Mouse (Mus musculus) limb, embryonic 15.5 days (tissue): ENCODE measurements around the gene Aamdc. TPM values are rescaled to one million over a fixed set of nuclear protein-coding genes. Genes with fewer than 3 reads are reported as not detected.
A peak's percentile ranks its signal among the peaks of the same experiment; 100 is the strongest.

Source experiments
- ATAC-seq: fragments of 200-750 bp; cut with Nextera tagmentation; 2 replicates; pipeline ENCODE4 v1.8.0; 2017; ENCODE audit warnings: low read depth, moderate TSS enrichment; ENCODE audit not compliant: insufficient number of reproducible peaks, low FRiP score, low TSS enrichment
- H3K27ac ChIP-seq: fragments of 300-500 bp; sonication (generic); 2 replicates; pipeline ENCODE4 v1.5.1; 2015; ENCODE audit warnings: moderate library complexity, mild to moderate bottlenecking, inconsistent platforms
- H3K27me3 ChIP-seq: fragments of 300-500 bp; sonication (generic); 2 replicates; pipeline ENCODE4 v1.6.1; 2015; ENCODE audit warnings: inconsistent platforms
- H3K36me3 ChIP-seq: fragments of 300-500 bp; sonication (generic); 2 replicates; pipeline ENCODE4 v1.6.1; 2015; ENCODE audit warnings: inconsistent platforms
- H3K4me1 ChIP-seq: fragments of 300-500 bp; sonication (generic); 2 replicates; pipeline ENCODE4 v1.6.1; 2015; ENCODE audit warnings: inconsistent platforms
- H3K4me2 ChIP-seq: fragments of 300-500 bp; sonication (generic); 2 replicates; pipeline ENCODE4 v1.6.1; 2015; ENCODE audit warnings: mild to moderate bottlenecking, inconsistent platforms
- H3K4me3 ChIP-seq: fragments of 300-500 bp; sonication (generic); 2 replicates; pipeline ENCODE4 v1.5.1; 2015; ENCODE audit warnings: mild to moderate bottlenecking, inconsistent platforms
- H3K9ac ChIP-seq: fragments of 300-500 bp; sonication (generic); 2 replicates; pipeline ENCODE4 v1.6.1; 2015; ENCODE audit warnings: inconsistent platforms
- H3K9me3 ChIP-seq: fragments of 300-500 bp; sonication (generic); 2 replicates; pipeline ENCODE4 v1.6.1; 2016; ENCODE audit warnings: inconsistent platforms
- WGBS: fragments of 180-500 bp; shearing (Covaris S2); methylation state at CpG from one replicate; pipeline ENCODE4 v1.1.7; 2015; 5-methylcytosine and 5-hydroxymethylcytosine counted together
- polyA plus RNA-seq: library from polyadenylated mRNA; unstranded; fragments of >200 nt; fragmentation: Nextera tagmentation; extraction: Ambion mirVana; gene quantifications from 2 replicates; pipeline ENCODE4 v1.2.1, GENCODE M21; 2015

Gene Aamdc
- 72.2 and 97.0 TPM in 2 replicates for polyA plus RNA-seq

DNA sequence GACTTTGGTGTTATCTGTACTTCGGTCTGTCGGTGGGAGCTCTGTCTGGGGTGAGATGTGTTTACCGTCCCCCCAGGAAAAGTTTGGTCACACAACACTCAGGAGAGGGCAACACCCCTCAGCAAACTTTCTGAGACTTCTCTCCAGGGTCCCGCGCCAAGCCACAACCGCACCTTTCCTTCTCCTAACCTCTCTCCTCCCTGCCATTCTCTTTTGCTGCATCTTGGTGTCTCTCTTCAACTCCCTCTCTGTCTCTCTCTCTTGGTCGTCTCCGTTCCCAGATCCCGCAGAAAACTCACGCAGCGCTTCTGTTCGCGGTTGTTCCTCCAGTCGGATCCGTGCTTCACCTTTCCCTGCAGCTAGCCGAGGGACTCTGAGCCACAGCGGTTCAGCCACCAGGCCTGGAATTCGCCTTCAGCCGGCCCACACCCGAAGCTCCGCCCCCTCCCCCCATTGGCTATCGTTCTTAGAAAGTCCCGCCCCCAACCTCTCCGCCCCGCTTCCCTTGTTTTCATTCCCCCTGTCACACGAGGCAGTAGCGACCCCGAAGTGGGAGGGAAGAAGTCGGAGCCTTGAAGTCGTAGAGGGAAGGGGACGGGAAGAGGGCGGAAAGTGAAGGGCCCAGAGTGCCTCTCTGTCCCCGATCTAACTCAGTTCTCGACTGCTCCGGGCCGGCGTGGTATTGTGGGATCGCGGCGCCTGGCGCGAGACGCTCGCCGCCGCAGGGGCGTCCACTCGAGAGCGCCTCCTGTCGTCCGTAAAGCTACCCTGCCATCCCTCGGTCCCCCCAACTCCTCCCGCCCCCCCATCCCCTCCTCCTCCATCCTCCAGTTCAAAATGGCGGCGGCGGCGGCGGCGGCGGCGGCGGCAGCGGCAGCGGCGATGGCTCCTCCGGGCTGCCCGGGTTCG is at the start of gene Aamdc, which contains the start of gene Rsf1:
TSS of gene Aamdc (minus strand) at position 431 of the 909 bp plus-strand sequence.
TSS of gene Rsf1 (plus strand) at position 823 of the 909 bp plus-strand sequence.
- peak within 1 kb of the TSS; percentile 98 for H3K27ac ChIP-seq
- H3K9me3 ChIP-seq: no peaks in the 10 kb centered on the region
- peak within 1 kb of the TSS; percentile 63 for H3K4me2 ChIP-seq
- peak within 1 kb of the TSS; percentile 100 for H3K4me3 ChIP-seq
- ATAC-seq: peak; percentile 99
- H3K36me3 ChIP-seq: peaks cover 1% of the 10 kb centered on the region; the same call in 1 of the 2 replicates
- H3K4me1 ChIP-seq: peaks cover 9% of the 10 kb centered on the region; the same call in 1 of the 2 replicates
- WGBS: under 1% methylated on average over 57 of the region's 68 CpGs
- peak within 1 kb of the TSS; percentile 99 for H3K9ac ChIP-seq
- no peaks in the 10 kb centered on the region for H3K27me3 ChIP-seq

DNA sequence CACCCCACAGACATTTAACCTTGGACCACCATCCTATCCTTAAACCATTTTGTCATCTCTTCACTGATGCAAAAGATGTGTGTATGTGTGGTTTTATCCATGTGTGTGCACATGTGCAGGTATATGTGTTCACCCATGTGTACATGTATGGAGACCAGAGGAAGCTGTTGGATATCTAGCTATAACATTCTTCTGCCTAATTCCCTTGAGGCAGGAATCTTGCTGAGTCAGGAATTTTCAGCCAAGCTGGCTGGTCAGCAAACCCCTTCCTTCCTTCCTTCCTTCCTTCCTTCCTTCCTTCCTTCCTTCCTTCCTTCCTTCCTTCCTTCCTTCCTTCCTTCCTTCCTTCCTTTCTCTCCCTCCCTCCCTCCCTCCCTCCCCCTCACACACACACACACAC is 44.1 kb upstream of the Aamdc start:
- no peak overlapping the region for H3K4me3 ChIP-seq
- H3K4me1 ChIP-seq: no peaks in the 10 kb centered on the region
- H3K27me3 ChIP-seq: no peaks in the 10 kb centered on the region
- H3K9ac ChIP-seq: no peak overlapping the region
- no peak for ATAC-seq
- no peak overlapping the region for H3K4me2 ChIP-seq
- no peak overlapping the region for H3K27ac ChIP-seq
- peaks cover 2% of the 10 kb centered on the region for H3K36me3 ChIP-seq
- no peaks in the 10 kb centered on the region for H3K9me3 ChIP-seq

DNA sequence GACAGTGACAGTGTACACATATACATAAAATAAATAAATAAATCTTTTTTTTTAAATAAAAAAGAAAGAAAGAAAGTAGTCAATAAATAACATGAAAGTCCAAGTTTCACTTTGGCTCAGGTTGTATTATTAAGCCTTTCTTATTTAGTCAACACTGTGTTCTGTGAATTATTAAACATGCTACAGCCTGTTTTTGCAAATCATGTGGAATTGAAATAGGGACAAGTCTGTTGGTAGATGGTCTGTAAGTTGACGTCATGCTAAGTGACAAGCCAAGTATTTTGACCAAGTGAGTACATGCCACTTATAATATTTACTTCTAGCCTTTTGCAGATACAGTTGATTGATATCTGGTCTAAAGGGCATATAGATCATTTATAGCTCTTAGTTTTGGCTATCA is 43.4 kb upstream of the Aamdc start:
- H3K4me1 ChIP-seq: no peaks in the 10 kb centered on the region
- H3K9ac ChIP-seq: no peak overlapping the region
- peaks cover 6% of the 10 kb centered on the region for H3K36me3 ChIP-seq
- no peak overlapping the region for H3K4me3 ChIP-seq
- no peak overlapping the region for H3K27ac ChIP-seq
- no peaks in the 10 kb centered on the region for H3K27me3 ChIP-seq
- WGBS: 80% methylated on average over 1 of the region's 1 CpGs
- no peak overlapping the region for H3K4me2 ChIP-seq
- no peak for ATAC-seq
- no peaks in the 10 kb centered on the region for H3K9me3 ChIP-seq

DNA sequence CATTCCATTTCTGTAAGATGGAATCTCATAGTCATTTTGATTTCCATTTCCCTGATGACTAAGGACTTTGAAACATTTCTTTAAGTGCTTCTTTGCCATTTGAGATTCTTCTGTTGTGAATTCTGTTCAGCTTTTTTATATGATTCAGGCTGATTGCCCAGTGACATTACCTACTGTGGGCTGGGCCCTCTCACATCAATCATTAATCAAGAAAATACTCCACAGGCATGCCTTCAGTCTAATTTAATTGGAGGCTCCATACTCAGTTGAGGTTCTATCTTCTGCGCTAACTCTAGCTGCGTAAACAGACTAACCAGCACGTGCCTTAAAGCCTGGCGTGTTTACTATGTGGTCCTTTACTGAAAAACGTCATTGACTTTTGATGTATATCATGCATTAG is 42.0 kb upstream of the Aamdc start:
- H3K27ac ChIP-seq: no peak overlapping the region
- H3K4me1 ChIP-seq: no peaks in the 10 kb centered on the region
- no peak overlapping the region for H3K9ac ChIP-seq
- H3K4me2 ChIP-seq: no peak overlapping the region
- no peak overlapping the region for H3K4me3 ChIP-seq
- 93% methylated on average over 5 of the region's 5 CpGs for WGBS
- H3K36me3 ChIP-seq: peaks cover 8% of the 10 kb centered on the region
- H3K27me3 ChIP-seq: no peaks in the 10 kb centered on the region
- no peak for ATAC-seq
- H3K9me3 ChIP-seq: no peaks in the 10 kb centered on the region

DNA sequence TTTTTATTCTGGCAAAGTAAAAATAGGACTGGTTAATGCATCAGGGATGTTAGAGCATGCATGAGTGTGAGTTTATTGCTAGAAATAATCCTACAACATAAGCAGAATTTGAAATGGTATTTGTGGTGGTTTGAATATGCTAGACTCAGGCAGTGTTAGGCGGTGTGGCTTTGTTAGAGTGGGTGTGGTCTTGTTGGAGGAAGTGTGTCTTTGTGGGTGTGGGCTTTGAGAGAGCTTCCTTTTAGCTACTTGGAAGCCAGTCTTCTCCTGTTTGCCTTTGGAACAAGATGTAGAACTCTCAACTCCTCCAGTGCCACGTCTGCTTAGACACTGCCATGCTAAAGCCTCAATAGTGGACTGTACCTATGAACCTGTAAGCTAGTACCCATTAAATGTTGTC is 19.3 kb upstream of the Aamdc start:
- 94% methylated on average over 2 of the region's 2 CpGs for WGBS
- Histone ChIP-seq H3K27me3 (no peaks in the 10 kb centered on the region), H3K4me2 (no peak overlapping the region), H3K4me3 (no peak overlapping the region), H3K9me3 (no peaks in the 10 kb centered on the region), H3K4me1 (no peaks in the 10 kb centered on the region), H3K36me3 (no peaks in the 10 kb centered on the region), H3K9ac (no peak overlapping the region), H3K27ac (no peak overlapping the region)
- ATAC-seq: no peak

DNA sequence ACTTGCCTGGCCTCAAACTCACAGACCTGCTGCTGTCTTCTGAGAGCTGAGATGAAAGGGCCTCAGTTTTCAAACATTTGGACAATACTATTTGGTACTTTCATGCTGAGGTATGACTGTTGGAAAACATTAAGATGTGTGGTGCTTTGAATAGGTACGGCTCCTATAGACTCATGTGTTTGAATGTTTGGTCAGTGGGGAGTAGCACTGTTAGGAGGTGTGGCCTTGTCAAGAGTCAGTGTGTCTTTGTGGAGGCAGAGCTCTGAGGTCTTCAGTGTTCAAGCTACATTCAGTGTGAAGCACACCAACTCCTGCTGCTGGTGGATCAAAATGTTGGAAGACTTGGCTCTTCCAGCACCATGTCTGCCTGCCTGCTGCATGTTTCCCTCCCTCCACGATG is 14.2 kb upstream of the Aamdc start:
- Histone ChIP-seq H3K27me3 (no peaks in the 10 kb centered on the region), H3K4me1 (peaks cover 20% of the 10 kb centered on the region)
- 88% methylated on average over 2 of the region's 2 CpGs for WGBS

DNA sequence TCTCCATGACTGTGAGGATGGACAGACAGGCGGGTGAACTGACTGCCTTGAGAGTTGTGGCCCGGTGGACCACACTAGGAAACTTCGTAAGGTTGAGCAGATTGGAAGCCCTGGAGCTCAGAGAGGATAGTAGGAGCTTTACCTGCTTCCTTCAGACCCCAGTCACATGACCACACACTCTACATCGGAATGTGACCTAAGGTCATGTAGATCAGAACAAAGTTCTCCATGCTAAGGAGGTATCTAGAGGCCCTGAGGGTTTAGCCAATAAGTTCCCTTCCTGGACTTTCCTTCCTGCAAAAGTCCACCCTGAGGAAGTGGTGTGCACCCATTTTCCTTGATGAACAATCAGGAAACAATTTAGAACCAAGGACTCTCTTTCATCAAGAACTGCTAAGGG is 13.1 kb upstream of the Aamdc start:
- WGBS: 93% methylated on average over 4 of the region's 4 CpGs

More for the DNA sequence above, 14.2 kb upstream of the Aamdc start:
- no peak overlapping the region for H3K27ac ChIP-seq
- no peak overlapping the region for H3K4me3 ChIP-seq
- no peaks in the 10 kb centered on the region for H3K9me3 ChIP-seq
- ATAC-seq: no peak
- H3K9ac ChIP-seq: no peak overlapping the region
- H3K4me2 ChIP-seq: no peak overlapping the region
- no peaks in the 10 kb centered on the region for H3K36me3 ChIP-seq

DNA sequence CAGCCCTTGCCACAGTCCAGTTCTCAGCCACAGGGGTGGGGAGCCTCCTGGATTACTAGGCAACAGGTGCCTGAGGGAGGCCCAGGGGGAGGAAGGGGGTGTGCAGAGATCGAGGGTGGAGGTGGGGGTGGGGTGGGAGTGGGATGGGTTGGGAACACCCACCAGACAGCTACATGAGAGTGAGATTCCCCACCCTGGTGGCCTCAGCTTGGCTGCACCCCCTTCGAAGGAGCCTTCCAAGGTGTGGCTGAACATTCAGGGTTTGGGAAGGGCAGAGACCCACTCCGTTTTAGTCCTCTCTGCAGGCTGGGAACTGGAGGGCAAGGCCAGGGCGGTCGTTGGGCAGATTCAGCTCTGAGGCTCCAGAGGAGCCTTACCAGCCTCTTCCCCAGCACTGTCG is 12.0 kb upstream of the Aamdc start:
- Histone ChIP-seq H3K27ac (no peak overlapping the region), H3K4me3 (no peak overlapping the region), H3K9me3 (no peaks in the 10 kb centered on the region), H3K27me3 (no peaks in the 10 kb centered on the region), H3K36me3 (no peaks in the 10 kb centered on the region), H3K9ac (no peak overlapping the region), H3K4me2 (no peak overlapping the region), H3K4me1 (peaks cover 20% of the 10 kb centered on the region)
- ATAC-seq: no peak
- 76% methylated on average over 6 of the region's 6 CpGs for WGBS

More for the DNA sequence above, 13.1 kb upstream of the Aamdc start:
- no peak overlapping the region for H3K9ac ChIP-seq
- peaks cover 20% of the 10 kb centered on the region for H3K4me1 ChIP-seq
- ATAC-seq: 0 out of 2 replicates have a peak, but pooled peaks have one; percentile 7
- no peak overlapping the region for H3K27ac ChIP-seq
- no peaks in the 10 kb centered on the region for H3K9me3 ChIP-seq
- no peak overlapping the region for H3K4me3 ChIP-seq
- H3K36me3 ChIP-seq: no peaks in the 10 kb centered on the region
- no peaks in the 10 kb centered on the region for H3K27me3 ChIP-seq
- no peak overlapping the region for H3K4me2 ChIP-seq

DNA sequence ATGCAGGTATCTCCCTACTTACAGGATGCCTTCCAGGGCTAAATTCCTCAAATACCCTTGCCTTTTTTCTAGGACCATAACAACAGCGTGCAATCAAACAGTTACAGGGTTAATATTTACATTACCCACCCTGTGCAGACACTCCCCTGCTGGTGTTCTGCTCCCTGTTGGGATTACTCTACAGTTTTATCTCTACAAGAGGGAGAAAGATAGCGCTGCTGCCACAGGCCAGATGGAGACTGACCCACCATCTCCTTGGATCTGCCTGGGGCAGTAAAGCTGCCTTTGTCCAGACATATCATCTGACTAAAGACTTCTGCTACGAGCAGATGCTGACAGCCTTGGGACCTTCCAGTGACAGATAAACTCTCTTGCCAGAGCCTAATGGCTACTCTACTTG is 11.2 kb upstream of the Aamdc start:
- WGBS: 30% methylated on average over 3 of the region's 3 CpGs
- Histone ChIP-seq H3K9me3 (no peaks in the 10 kb centered on the region), H3K4me2 (no peak overlapping the region), H3K9ac (no peak overlapping the region), H3K4me1 (peaks cover 20% of the 10 kb centered on the region), H3K27me3 (no peaks in the 10 kb centered on the region), H3K4me3 (no peak overlapping the region), H3K27ac (no peak overlapping the region), H3K36me3 (no peaks in the 10 kb centered on the region)
- no peak for ATAC-seq

DNA sequence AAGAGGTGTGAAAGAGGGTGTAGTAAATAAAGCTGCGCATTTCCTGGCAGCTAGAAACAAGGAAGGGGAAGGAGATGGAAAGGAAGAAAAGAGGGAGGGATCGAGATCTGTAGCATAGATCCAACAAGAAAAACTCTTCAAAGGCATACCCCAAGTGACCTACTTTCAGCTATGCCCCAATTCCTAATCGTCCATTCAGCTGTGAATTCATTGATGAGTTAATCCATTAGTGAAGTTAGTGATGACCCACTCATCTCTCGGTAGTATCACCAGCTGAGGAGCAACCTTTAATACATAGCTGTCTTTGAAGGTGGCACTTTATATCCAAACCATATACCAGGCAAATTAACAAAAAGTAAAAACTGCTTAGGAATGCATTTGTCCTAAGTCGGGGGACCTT is 9.2 kb upstream of the Aamdc start:
- Histone ChIP-seq H3K9ac (no peak overlapping the region), H3K4me2 (no peak overlapping the region), H3K4me1 (peaks cover 20% of the 10 kb centered on the region), H3K27ac (no peak overlapping the region), H3K4me3 (no peak overlapping the region), H3K36me3 (no peaks in the 10 kb centered on the region), H3K27me3 (no peaks in the 10 kb centered on the region), H3K9me3 (no peaks in the 10 kb centered on the region)
- ATAC-seq: no peak
- 83% methylated on average over 5 of the region's 5 CpGs for WGBS

DNA sequence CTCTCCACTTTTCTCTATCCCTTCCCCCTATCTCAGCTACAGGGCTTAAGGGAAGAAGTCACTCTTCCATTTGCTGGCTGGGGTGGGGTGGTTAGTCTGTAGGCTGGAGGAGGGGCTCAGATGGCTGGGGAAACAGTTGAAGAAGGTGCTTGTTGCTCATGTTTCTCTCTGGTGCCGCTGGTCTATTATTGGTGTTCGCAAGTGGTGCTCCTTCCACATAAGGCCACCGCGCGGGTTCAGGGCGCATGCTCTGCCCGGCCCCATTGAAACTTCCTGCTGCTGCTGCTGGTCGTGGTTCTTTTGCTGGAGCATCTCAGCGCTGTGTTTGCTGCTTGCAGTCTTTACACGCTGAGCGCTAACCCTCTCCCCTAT is 1.5 kb upstream of the Aamdc start:
- no peaks in the 10 kb centered on the region for H3K9me3 ChIP-seq
- no peaks in the 10 kb centered on the region for H3K36me3 ChIP-seq
- peak overlapping the region; percentile 99 for H3K9ac ChIP-seq
- 0% methylated on average over 11 of the region's 11 CpGs for WGBS
- peak; percentile 49 for ATAC-seq
- peak overlapping the region; percentile 63 for H3K4me2 ChIP-seq
- H3K27me3 ChIP-seq: no peaks in the 10 kb centered on the region
- peaks cover 9% of the 10 kb centered on the region; the same call in 1 of the 2 replicates for H3K4me1 ChIP-seq
- peak overlapping the region; percentile 100 for H3K4me3 ChIP-seq
- H3K27ac ChIP-seq: peak overlapping the region; percentile 98

DNA sequence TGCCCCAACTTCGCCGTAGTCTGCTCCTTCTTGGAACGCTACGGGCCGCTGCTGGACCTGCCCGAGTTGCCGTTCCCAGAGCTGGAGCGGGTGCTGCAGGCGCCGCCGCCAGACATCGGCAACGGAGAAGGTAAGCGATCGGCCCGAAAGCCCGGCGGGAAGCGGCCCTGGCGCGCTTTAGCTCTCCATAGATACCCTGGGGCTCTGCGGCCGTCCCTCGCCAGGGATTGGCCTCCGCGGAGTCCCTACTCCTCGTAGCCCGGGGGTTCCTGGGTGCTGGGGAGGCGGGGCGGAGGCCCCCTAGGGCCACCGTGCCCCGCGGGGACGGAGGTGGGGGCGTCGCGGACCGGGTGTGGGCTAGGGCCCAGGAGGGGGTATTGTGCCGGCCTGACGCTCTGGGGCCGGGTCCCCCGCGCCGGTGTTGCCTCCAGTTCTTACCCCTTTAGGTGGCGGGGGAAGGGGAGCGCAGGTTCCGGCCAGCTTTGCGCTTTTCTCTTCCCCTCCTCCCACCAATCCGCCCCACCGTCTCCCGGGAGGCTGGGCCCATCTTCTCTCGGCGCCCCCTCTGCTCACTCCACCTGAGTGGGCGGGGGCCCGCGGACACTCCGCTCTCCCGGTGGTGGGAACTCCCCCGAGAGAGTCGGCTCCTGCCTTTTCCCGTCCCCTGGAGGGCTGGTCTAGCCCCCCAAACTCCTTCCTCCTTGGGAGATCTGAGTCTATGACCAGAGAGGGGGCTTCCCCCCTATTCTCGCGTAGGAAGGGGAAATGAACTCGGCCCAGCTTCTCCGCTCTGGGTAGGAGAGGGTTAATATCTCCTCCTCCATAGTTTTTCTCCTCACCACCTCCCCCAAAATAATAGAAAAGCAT is 912 bp upstream of the Aamdc start:
- no peak for ATAC-seq
- Histone ChIP-seq H3K9ac (peak overlapping the region; percentile 99), H3K4me3 (peak overlapping the region; percentile 100), H3K27ac (peak overlapping the region; percentile 98), H3K36me3 (no peaks in the 10 kb centered on the region), H3K4me1 (peaks cover 9% of the 10 kb centered on the region; the same call in 1 of the 2 replicates), H3K4me2 (peak overlapping the region; percentile 63), H3K9me3 (no peaks in the 10 kb centered on the region), H3K27me3 (no peaks in the 10 kb centered on the region)
- under 1% methylated on average over 61 of the region's 65 CpGs for WGBS
